Mouse (Mus musculus) thymus, adult 2 months (tissue): Measurements from ENCODE around the gene Kif21a. TPM values are rescaled to one million over a fixed set of nuclear protein-coding genes. Genes with fewer than 3 reads are reported as not detected.

Source experiments
- DNase-seq: peaks from one replicate; pipeline ENCODE4 v3.0.0; 2021
- H3K27ac ChIP-seq: fragments of 200-500 bp; 2 replicates; pipeline ENCODE4 v1.5.1; 2012; ENCODE audit warnings: low read length, control low read depth; ENCODE audit not compliant: control insufficient read depth, insufficient read depth
- H3K27me3 ChIP-seq: fragments of 200-500 bp; 2 replicates; pipeline ENCODE4 v1.6.1; 2012; ENCODE audit warnings: mild to moderate bottlenecking, low read length, moderate library complexity, mixed read lengths; ENCODE audit not compliant: control insufficient read depth, insufficient read depth
- H3K36me3 ChIP-seq: fragments of 200-500 bp; 2 replicates; pipeline ENCODE4 v1.6.1; 2012; ENCODE audit warnings: mild to moderate bottlenecking, low read length, moderate library complexity; ENCODE audit not compliant: control insufficient read depth, insufficient read depth
- H3K4me1 ChIP-seq: fragments of 200-500 bp; replicated peaks from 2 replicates; pipeline ENCODE4 v1.6.1; 2012; ENCODE audit warnings: low read length; ENCODE audit not compliant: control insufficient read depth, insufficient read depth
- H3K4me3 ChIP-seq: fragments of 200-500 bp; 2 replicates; pipeline ENCODE4 v1.5.1; 2012; ENCODE audit warnings: mild to moderate bottlenecking, low read length, control low read depth, moderate library complexity; ENCODE audit not compliant: control insufficient read depth, insufficient read depth
- CTCF ChIP-seq: fragments of 200-500 bp; IDR thresholded peaks from 2 replicates; pipeline ENCODE4 v1.5.1; 2012; ENCODE audit warnings: mild to moderate bottlenecking, control low read depth, low read length, moderate library complexity, borderline replicate concordance; ENCODE audit not compliant: control insufficient read depth, poor library complexity, insufficient read depth; ENCODE audit errors: extremely low read depth
- POLR2A ChIP-seq: fragments of 200-500 bp; IDR thresholded peaks from 2 replicates; pipeline ENCODE4 v1.6.1; 2012; ENCODE audit warnings: mild to moderate bottlenecking, low read length, control low read depth, moderate library complexity; ENCODE audit not compliant: control insufficient read depth, poor library complexity, insufficient read depth; ENCODE audit errors: extremely low read depth
- WGBS: fragments of 180-500 bp; shearing (Covaris S2); methylation state at CpG from one replicate; pipeline ENCODE4 v1.1.7; 2018; 5-methylcytosine and 5-hydroxymethylcytosine counted together
- polyA plus RNA-seq: library from polyadenylated mRNA; depleted of rRNA; stranded (reverse); fragments of >200 nt; gene quantifications from 2 replicates; pipeline ENCODE4 v1.2.3, GENCODE M21; 2012

The Kif21a gene
- polyA plus RNA-seq, 1 experiment: 1.5 TPM

DNA sequence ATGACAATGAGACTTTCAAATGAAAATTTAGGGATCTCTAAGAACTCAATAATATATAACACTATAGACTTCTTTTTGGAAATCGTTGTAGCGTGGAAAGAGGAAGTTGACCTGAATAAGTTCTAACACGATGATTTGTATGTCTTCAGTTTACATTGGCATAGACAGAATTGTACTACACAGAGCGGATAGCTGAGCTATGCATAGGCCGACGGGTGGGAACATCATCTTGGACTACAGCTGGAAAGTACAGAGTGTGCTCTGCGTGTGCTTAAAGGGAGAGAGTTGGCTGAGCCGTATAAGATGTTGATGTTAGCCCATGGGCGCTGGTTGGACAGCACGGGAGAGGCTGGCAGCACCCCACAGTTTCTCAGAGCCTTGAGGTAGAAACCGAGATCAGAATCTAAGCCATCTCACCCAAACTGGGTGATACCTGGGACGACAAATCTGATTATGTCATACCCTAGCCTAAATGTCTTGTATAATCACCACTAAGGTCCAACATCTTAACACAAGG lies 14.6 kb upstream of the Kif21a start:
- H3K4me1 ChIP-seq: no peaks in the 10 kb centered on the region
- no peak for DNase-seq
- WGBS: 73% methylated on average over 12 of the region's 12 CpGs

GRCm38 (mm10) chr15:91063845-91064244 lies 14.1 kb upstream of the Kif21a start:
- Histone ChIP-seq H3K27me3 (no peaks in the 10 kb centered on the region), H3K36me3 (no peaks in the 10 kb centered on the region), H3K4me3 (no peak overlapping the region), H3K4me1 (no peaks in the 10 kb centered on the region), H3K27ac (no peak overlapping the region)
- 77% methylated on average over 7 of the region's 7 CpGs for WGBS
- TF ChIP-seq CTCF (no peak), POLR2A (no peak)
- DNase-seq: no peak

More for the DNA sequence above, 14.6 kb upstream of the Kif21a start:
- Histone ChIP-seq H3K27ac (no peak overlapping the region), H3K4me3 (no peak overlapping the region), H3K36me3 (no peaks in the 10 kb centered on the region), H3K27me3 (no peaks in the 10 kb centered on the region)
- TF ChIP-seq POLR2A (no peak), CTCF (no peak)

GRCm38 (mm10) chr15:91056866-91057342 lies 7.2 kb upstream of the Kif21a start:
- Histone ChIP-seq H3K36me3 (no peaks in the 10 kb centered on the region), H3K4me3 (no peak overlapping the region), H3K27ac (no peak overlapping the region), H3K4me1 (no peaks in the 10 kb centered on the region), H3K27me3 (no peaks in the 10 kb centered on the region)
- DNase-seq: no peak
- TF ChIP-seq CTCF: no peak
- TF ChIP-seq POLR2A: no peak
- WGBS: 90% methylated on average over 3 of the region's 3 CpGs

GRCm38 (mm10) chr15:91056176-91056865 lies 6.6 kb upstream of the Kif21a start:
- Histone ChIP-seq H3K27me3 (no peaks in the 10 kb centered on the region), H3K27ac (no peak overlapping the region), H3K4me1 (no peaks in the 10 kb centered on the region), H3K4me3 (no peak overlapping the region), H3K36me3 (no peaks in the 10 kb centered on the region)
- TF ChIP-seq CTCF (no peak), POLR2A (no peak)
- WGBS: 76% methylated on average over 5 of the region's 5 CpGs
- DNase-seq: no peak

DNA sequence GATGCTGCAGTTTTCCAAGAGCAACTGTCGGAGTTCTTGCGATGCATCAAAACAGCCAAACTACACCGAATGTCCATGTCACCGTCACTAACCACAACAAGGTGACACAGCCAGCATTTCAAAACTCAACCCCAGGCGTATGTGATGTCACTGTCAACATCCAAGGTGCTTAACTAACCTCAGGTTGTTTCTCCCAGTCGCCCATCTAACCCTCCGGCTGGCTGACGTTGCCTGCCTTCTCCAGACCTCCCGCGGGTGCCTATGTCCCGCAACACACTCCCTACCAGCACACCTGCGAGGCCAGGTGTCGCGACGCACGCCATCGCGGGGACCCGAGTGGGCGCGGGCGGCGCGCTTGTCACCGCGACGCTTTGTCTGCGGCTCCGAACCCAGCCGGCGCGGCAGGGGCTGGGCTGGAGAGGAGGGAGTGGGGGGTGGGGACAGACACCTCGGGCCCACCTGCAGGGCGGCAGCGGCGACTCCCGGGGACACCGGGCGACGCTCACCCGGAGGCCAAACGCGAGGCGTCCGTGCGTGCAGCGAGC lies 725 bp downstream of the Kif21a start:
- H3K4me3 ChIP-seq: peak overlapping the region; percentile 32; the same call in 1 of the 2 replicates
- DNase-seq: no peak
- TF ChIP-seq CTCF (no peak), POLR2A (no peak)
- H3K27ac ChIP-seq: no peak overlapping the region
- no peaks in the 10 kb centered on the region for H3K36me3 ChIP-seq
- H3K27me3 ChIP-seq: no peaks in the 10 kb centered on the region; the same call in 1 of the 2 replicates
- no peaks in the 10 kb centered on the region for H3K4me1 ChIP-seq
- WGBS: 3% methylated on average over 47 of the region's 47 CpGs

DNA sequence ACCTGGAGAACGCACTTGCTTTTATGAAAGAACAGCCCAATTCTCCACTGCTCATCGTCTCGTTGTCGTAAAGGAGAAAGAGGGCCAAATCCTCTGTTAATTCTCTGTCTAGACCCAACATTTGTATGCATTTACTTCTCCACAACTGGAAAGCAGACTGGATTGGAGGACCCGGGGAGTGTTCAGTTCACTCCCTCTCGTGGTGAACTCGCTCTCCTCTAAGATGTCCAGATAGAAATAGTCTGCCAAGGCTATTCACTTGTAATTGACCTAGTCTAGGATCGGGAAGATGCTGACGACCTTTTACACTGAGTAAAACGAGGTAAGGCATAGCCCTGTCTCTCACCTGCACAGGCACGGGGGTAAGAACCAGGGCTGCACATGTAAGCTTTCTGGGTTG lies 2.1 kb downstream of the Kif21a start:
- Histone ChIP-seq H3K4me3 (no peak overlapping the region), H3K36me3 (no peaks in the 10 kb centered on the region), H3K27me3 (no peaks in the 10 kb centered on the region; the same call in 1 of the 2 replicates), H3K27ac (no peak overlapping the region), H3K4me1 (no peaks in the 10 kb centered on the region)
- no peak for TF ChIP-seq POLR2A
- TF ChIP-seq CTCF: no peak
- DNase-seq: no peak
- 96% methylated on average over 11 of the region's 11 CpGs for WGBS
